Mouse (Mus musculus): ENCODE measurements around the gene Lrrc8a. TPM values are rescaled to one million over a fixed set of nuclear protein-coding genes. Genes with fewer than 3 reads are reported as not detected.

The Lrrc8a gene
- total RNA-seq, 1 experiment = 26.6 TPM

- peaks cover 29% of the 10 kb centered on the region for H3K36me3 ChIP-seq (ENCODE audit: control insufficient read depth, insufficient read depth, low read length, poor library complexity, severe bottlenecking)
- H3K4me1 ChIP-seq (ENCODE audit: control insufficient read depth in 2 of 2, insufficient read depth in 2 of 2, low read length in 2 of 2, poor library complexity in 1 of 2) = peaks cover 4 to 22% of the 10 kb centered on the region in 2 experiments
- H3K9ac ChIP-seq (ENCODE audit: insufficient read depth, low read depth, low read length, poor library complexity, severe bottlenecking) = no peak overlapping the region
- H3K9me3 ChIP-seq (ENCODE audit: control insufficient read depth, insufficient read depth, low read depth, low read length) = no peaks in the 10 kb centered on the region
- TF ChIP-seq MAFK (IDR thresholded peaks at IDR 0.05; ENCODE audit: insufficient read depth, low read depth, low read length) = no peak
- no peak for TF ChIP-seq CHD2 (IDR thresholded peaks at IDR 0.05; ENCODE audit: low read depth, low read length)
- TF ChIP-seq HCFC1 (IDR thresholded peaks at IDR 0.05; ENCODE audit: borderline replicate concordance, insufficient read depth, low read length) = no peak
- TF ChIP-seq ZC3H11A (IDR thresholded peaks at IDR 0.05; ENCODE audit: borderline replicate concordance, low read depth, low read length) = no peak
- TF ChIP-seq ZNF384 (IDR thresholded peaks at IDR 0.05; ENCODE audit: low read depth, low read length) = no peak
- H3K4me3 ChIP-seq (ENCODE audit: insufficient read depth in 1 of 2, low read depth in 1 of 2, low read length in 2 of 2, poor library complexity in 1 of 2, severe bottlenecking in 1 of 2) = no peak overlapping the region
- no peak for DNase-seq (ENCODE audit: low read depth, low spot score)
- in situ Hi-C loops (cut with MboI; ENCODE audit: low sequenced_read_pairs in 2 of 2, unreplicated experiment in 2 of 2) = no loop called here
- no peak overlapping the region for H3K27ac ChIP-seq (ENCODE audit: insufficient read depth, low read depth, low read length, poor library complexity, severe bottlenecking)
Observed at GRCm38 (mm10) chr2:30255631-30256395, 18.3 kb downstream of the Lrrc8a start.

GRCm38 (mm10) chr2:30256616-30257350 lies 19.3 kb downstream of the Lrrc8a start:
- Histone ChIP-seq H3K27ac (ENCODE audit: insufficient read depth, low read depth, low read length, poor library complexity, severe bottlenecking) (no peak overlapping the region), H3K36me3 (ENCODE audit: control insufficient read depth, insufficient read depth, low read length, poor library complexity, severe bottlenecking) (peaks cover 29% of the 10 kb centered on the region), H3K9me3 (ENCODE audit: control insufficient read depth, insufficient read depth, low read depth, low read length) (no peaks in the 10 kb centered on the region), H3K4me1 (ENCODE audit: control insufficient read depth in 2 of 2, insufficient read depth in 2 of 2, low read length in 2 of 2, poor library complexity in 1 of 2) (peaks cover 0 to 16% of the 10 kb centered on the region in 2 experiments; a peak in 2 of 4 replicates), H3K9ac (ENCODE audit: insufficient read depth, low read depth, low read length, poor library complexity, severe bottlenecking) (no peak overlapping the region), H3K4me3 (ENCODE audit: insufficient read depth in 1 of 2, low read depth in 1 of 2, low read length in 2 of 2, poor library complexity in 1 of 2, severe bottlenecking in 1 of 2) (peak overlapping the region in 1 of 2 experiments; percentile 44; a peak in 1 of 4 replicates)
- in situ Hi-C loops (cut with MboI; ENCODE audit: low sequenced_read_pairs in 2 of 2, unreplicated experiment in 2 of 2) = no loop called here
- TF ChIP-seq ZC3H11A (IDR thresholded peaks at IDR 0.05; ENCODE audit: borderline replicate concordance, low read depth, low read length) (no peak), HCFC1 (IDR thresholded peaks at IDR 0.05; ENCODE audit: borderline replicate concordance, insufficient read depth, low read length) (no peak), ZNF384 (IDR thresholded peaks at IDR 0.05; ENCODE audit: low read depth, low read length) (no peak), MAFK (IDR thresholded peaks at IDR 0.05; ENCODE audit: insufficient read depth, low read depth, low read length) (no peak), CHD2 (IDR thresholded peaks at IDR 0.05; ENCODE audit: low read depth, low read length) (no peak)
- DNase-seq (ENCODE audit: low read depth, low spot score) = no peak

- peaks cover 32% of the 10 kb centered on the region for H3K36me3 ChIP-seq (ENCODE audit: control insufficient read depth, insufficient read depth, low read length, poor library complexity, severe bottlenecking)
- no peak overlapping the region for H3K27ac ChIP-seq (ENCODE audit: insufficient read depth, low read depth, low read length, poor library complexity, severe bottlenecking)
- no peak for TF ChIP-seq MAFK (IDR thresholded peaks at IDR 0.05; ENCODE audit: insufficient read depth, low read depth, low read length)
- TF ChIP-seq ZNF384 (IDR thresholded peaks at IDR 0.05; ENCODE audit: low read depth, low read length) = no peak
- TF ChIP-seq CHD2 (IDR thresholded peaks at IDR 0.05; ENCODE audit: low read depth, low read length) = no peak
- no peak for TF ChIP-seq HCFC1 (IDR thresholded peaks at IDR 0.05; ENCODE audit: borderline replicate concordance, insufficient read depth, low read length)
- no peak for TF ChIP-seq ZC3H11A (IDR thresholded peaks at IDR 0.05; ENCODE audit: borderline replicate concordance, low read depth, low read length)
- H3K4me1 ChIP-seq (ENCODE audit: control insufficient read depth in 2 of 2, insufficient read depth in 2 of 2, low read length in 2 of 2, poor library complexity in 1 of 2) = peaks cover 0 to 5% of the 10 kb centered on the region in 2 experiments; a peak in 1 of 4 replicates
- H3K9me3 ChIP-seq (ENCODE audit: control insufficient read depth, insufficient read depth, low read depth, low read length) = no peaks in the 10 kb centered on the region
- in situ Hi-C loops (cut with MboI; ENCODE audit: low sequenced_read_pairs in 2 of 2, unreplicated experiment in 2 of 2) = no loop called here
- no peak for DNase-seq (ENCODE audit: low read depth, low spot score)
- H3K4me3 ChIP-seq (ENCODE audit: insufficient read depth in 1 of 2, low read depth in 1 of 2, low read length in 2 of 2, poor library complexity in 1 of 2, severe bottlenecking in 1 of 2) = no peak overlapping the region
- no peak overlapping the region for H3K9ac ChIP-seq (ENCODE audit: insufficient read depth, low read depth, low read length, poor library complexity, severe bottlenecking)
Observed at GRCm38 (mm10) chr2:30257699-30258460, 20.4 kb downstream of the Lrrc8a start.

- no peaks in the 10 kb centered on the region for H3K9me3 ChIP-seq (ENCODE audit: control insufficient read depth, insufficient read depth, low read depth, low read length)
- H3K4me3 ChIP-seq (ENCODE audit: insufficient read depth in 1 of 2, low read depth in 1 of 2, low read length in 2 of 2, poor library complexity in 1 of 2, severe bottlenecking in 1 of 2) = no peak overlapping the region
- no peak overlapping the region for H3K27ac ChIP-seq (ENCODE audit: insufficient read depth, low read depth, low read length, poor library complexity, severe bottlenecking)
- H3K36me3 ChIP-seq (ENCODE audit: control insufficient read depth, insufficient read depth, low read length, poor library complexity, severe bottlenecking) = peaks cover 37% of the 10 kb centered on the region
- DNase-seq (ENCODE audit: low read depth, low spot score) = no peak
- in situ Hi-C loops (cut with MboI; ENCODE audit: low sequenced_read_pairs in 2 of 2, unreplicated experiment in 2 of 2) = no loop called here
- H3K4me1 ChIP-seq (ENCODE audit: control insufficient read depth in 2 of 2, insufficient read depth in 2 of 2, low read length in 2 of 2, poor library complexity in 1 of 2) = peaks cover 0 to 8% of the 10 kb centered on the region in 2 experiments; a peak in 1 of 4 replicates
- H3K9ac ChIP-seq (ENCODE audit: insufficient read depth, low read depth, low read length, poor library complexity, severe bottlenecking) = no peak overlapping the region
- no peak for TF ChIP-seq HCFC1 (IDR thresholded peaks at IDR 0.05; ENCODE audit: borderline replicate concordance, insufficient read depth, low read length)
- TF ChIP-seq ZC3H11A (IDR thresholded peaks at IDR 0.05; ENCODE audit: borderline replicate concordance, low read depth, low read length) = no peak
- no peak for TF ChIP-seq ZNF384 (IDR thresholded peaks at IDR 0.05; ENCODE audit: low read depth, low read length)
- TF ChIP-seq MAFK (IDR thresholded peaks at IDR 0.05; ENCODE audit: insufficient read depth, low read depth, low read length) = no peak
- no peak for TF ChIP-seq CHD2 (IDR thresholded peaks at IDR 0.05; ENCODE audit: low read depth, low read length)
Observed at GRCm38 (mm10) chr2:30258600-30258999, 21.1 kb downstream of the Lrrc8a start.

Measured in ES-E14 (cell line).